Mouse (Mus musculus): Measurements from ENCODE around the gene Lemd2. TPM values are rescaled to one million over a fixed set of nuclear protein-coding genes. Genes with fewer than 3 reads are reported as not detected.

Gene Lemd2
- polyA plus RNA-seq, 1 experiment = 48.4 TPM

DNA sequence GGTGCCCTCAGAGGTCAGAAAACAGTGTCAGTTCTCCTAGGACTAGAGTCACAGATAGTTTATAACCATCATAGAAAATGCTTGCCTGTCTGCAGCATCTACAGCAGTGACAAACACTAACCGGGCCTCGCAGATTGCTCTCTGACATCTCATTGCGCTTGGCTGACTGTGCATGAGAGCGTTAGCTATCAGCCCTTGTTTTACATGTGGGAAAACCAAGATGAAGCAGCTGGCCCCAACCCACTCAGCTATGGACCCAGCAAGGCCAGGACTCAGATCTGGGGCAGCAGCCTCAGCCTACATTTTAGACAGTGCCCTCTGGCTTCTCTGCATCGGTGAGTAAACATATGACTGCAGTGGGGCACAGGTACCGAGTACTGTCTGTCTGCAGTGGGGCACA, 19.6 kb upstream of the Lemd2 start:
- no peak for TF ChIP-seq CTCF (conservative IDR thresholded peaks at IDR 0.05; ENCODE audit: insufficient read depth, insufficient read length, low read depth, low read length)
- TF ChIP-seq POLR2A (IDR thresholded peaks at IDR 0.05; ENCODE audit: low read depth, low read length) = no peak
- no peaks in the 10 kb centered on the region for H3K27me3 ChIP-seq (replicated peaks; ENCODE audit: control insufficient read depth, insufficient read depth, low read length)
- no peaks in the 10 kb centered on the region for H3K36me3 ChIP-seq (ENCODE audit: control insufficient read depth, insufficient read depth, low read length)
- H3K4me3 ChIP-seq (ENCODE audit: insufficient read depth, low read depth, low read length) = no peak overlapping the region
- no peaks in the 10 kb centered on the region for H3K4me1 ChIP-seq (ENCODE audit: control insufficient read depth, insufficient read depth, low read length)
- H3K27ac ChIP-seq (ENCODE audit: insufficient read depth, low read depth, low read length) = no peak overlapping the region
- 56% methylated on average over 6 of the region's 6 CpGs for WGBS
- no peak for DNase-seq

DNA sequence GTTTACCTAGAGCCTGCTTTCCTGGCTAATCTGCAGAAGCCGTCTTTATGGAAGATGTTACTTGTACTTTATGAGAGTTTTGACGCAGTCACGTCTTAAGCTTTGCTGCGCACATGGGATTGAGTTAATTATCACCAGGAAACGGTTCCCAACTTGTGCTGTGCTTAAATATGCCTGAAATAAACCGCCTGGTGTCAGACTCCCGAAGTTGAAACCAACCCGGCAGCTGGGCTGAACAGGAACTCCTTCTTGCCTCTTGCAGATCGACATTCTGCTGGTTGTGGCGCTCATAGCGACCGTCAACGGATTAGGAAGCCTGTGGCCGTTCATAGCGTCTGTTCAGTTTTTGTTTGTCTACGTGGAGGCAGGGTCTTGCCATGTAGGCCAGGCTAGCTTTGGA, 17.3 kb upstream of the Lemd2 start:
- no peaks in the 10 kb centered on the region for H3K4me1 ChIP-seq (ENCODE audit: control insufficient read depth, insufficient read depth, low read length)
- H3K27ac ChIP-seq (ENCODE audit: insufficient read depth, low read depth, low read length) = no peak overlapping the region
- no peak for TF ChIP-seq POLR2A (IDR thresholded peaks at IDR 0.05; ENCODE audit: low read depth, low read length)
- TF ChIP-seq CTCF (conservative IDR thresholded peaks at IDR 0.05; ENCODE audit: insufficient read depth, insufficient read length, low read depth, low read length) = no peak
- H3K27me3 ChIP-seq (replicated peaks; ENCODE audit: control insufficient read depth, insufficient read depth, low read length) = no peaks in the 10 kb centered on the region
- H3K4me3 ChIP-seq (ENCODE audit: insufficient read depth, low read depth, low read length) = no peak overlapping the region
- no peak for DNase-seq
- 74% methylated on average over 16 of the region's 16 CpGs for WGBS
- no peaks in the 10 kb centered on the region for H3K36me3 ChIP-seq (ENCODE audit: control insufficient read depth, insufficient read depth, low read length)

DNA sequence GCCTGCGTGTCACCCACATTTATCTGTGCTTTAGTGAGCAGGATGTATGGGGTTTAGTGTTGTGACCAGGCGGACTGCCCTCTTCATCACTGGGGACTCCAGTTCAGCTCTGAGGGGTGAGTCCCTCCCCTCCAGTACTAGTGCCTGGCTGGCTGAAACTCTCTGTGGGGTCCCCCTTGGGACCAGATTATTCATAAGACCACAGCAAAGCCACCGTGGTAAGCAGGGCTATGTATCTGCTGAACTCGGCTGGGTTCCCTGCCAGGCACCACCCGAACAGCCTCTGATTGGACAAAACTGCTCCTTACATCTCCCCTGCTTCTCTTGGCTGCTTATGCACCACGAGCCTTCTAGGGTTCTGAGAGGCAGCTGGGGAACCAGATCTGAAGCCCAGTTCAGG, 14.6 kb upstream of the Lemd2 start:
- 64% methylated on average over 6 of the region's 6 CpGs for WGBS
- no peaks in the 10 kb centered on the region for H3K36me3 ChIP-seq (ENCODE audit: control insufficient read depth, insufficient read depth, low read length)
- H3K27me3 ChIP-seq (replicated peaks; ENCODE audit: control insufficient read depth, insufficient read depth, low read length) = no peaks in the 10 kb centered on the region
- TF ChIP-seq CTCF (conservative IDR thresholded peaks at IDR 0.05; ENCODE audit: insufficient read depth, insufficient read length, low read depth, low read length) = no peak
- no peak for TF ChIP-seq POLR2A (IDR thresholded peaks at IDR 0.05; ENCODE audit: low read depth, low read length)
- H3K4me1 ChIP-seq (ENCODE audit: control insufficient read depth, insufficient read depth, low read length) = no peaks in the 10 kb centered on the region
- H3K27ac ChIP-seq (ENCODE audit: insufficient read depth, low read depth, low read length) = no peak overlapping the region
- no peak for DNase-seq
- H3K4me3 ChIP-seq (ENCODE audit: insufficient read depth, low read depth, low read length) = no peak overlapping the region

DNA sequence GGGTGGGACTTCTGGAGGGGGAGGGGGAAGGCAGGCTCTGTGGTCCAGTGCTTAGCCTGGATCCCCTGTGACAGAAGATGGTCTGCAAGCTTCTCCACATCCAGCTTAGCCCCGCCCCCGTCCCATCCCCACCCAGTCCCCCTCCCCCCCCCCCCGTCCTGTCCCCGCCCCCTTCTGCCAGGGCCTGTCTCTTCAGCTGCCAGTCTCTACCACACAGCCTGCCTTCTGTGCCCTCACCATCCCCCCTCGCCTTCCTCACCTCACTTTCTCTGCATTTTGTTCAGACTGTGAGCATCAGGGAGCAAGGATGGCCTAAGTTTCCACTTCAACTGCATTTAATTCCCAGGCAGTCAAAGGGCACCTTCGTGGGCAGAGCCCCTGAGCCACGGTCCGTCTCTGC, 14.1 kb upstream of the Lemd2 start:
- H3K4me1 ChIP-seq (ENCODE audit: control insufficient read depth, insufficient read depth, low read length) = no peaks in the 10 kb centered on the region
- 39% methylated on average over 6 of the region's 8 CpGs for WGBS
- H3K4me3 ChIP-seq (ENCODE audit: insufficient read depth, low read depth, low read length) = no peak overlapping the region
- no peaks in the 10 kb centered on the region for H3K27me3 ChIP-seq (replicated peaks; ENCODE audit: control insufficient read depth, insufficient read depth, low read length)
- TF ChIP-seq CTCF (conservative IDR thresholded peaks at IDR 0.05; ENCODE audit: insufficient read depth, insufficient read length, low read depth, low read length) (no peak), POLR2A (IDR thresholded peaks at IDR 0.05; ENCODE audit: low read depth, low read length) (no peak)
- H3K36me3 ChIP-seq (ENCODE audit: control insufficient read depth, insufficient read depth, low read length) = no peaks in the 10 kb centered on the region
- no peak for DNase-seq
- no peak overlapping the region for H3K27ac ChIP-seq (ENCODE audit: insufficient read depth, low read depth, low read length)

DNA sequence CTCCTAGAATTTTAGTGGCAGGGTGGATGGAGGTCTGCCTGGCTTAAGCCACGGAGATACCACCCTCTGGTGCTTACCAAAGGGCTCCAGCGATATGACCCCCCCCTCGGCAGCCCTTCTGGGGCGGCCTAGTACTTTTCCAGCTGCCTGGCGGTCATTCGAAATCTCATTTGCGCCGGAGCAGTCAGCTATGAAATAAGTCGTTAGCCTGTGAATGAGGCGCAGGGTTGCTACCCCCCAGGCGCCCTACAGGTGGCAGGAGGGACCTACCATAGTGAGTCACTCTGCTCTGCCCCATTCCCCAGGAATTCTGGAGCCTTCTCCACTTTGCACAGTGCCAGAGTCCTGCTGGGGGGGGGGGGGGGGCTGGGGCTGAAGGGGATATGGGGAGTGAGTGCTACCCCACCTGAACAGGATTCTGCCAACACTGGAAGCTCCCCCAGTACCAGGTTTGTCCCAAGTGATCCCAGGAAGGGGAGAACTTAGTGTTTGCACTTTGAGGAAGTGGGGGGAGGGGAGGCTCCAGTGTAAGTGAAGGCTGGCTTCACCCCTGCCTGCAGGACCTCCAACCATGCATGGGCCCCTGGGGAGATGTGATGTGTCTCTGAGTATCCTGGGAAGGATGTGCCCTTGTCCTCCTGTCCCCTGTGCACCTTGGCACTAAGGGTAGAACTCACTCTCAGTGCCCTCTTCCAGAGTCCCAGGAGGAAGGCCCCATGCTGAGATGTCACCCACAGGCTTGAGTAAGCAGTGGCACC, 8.7 kb upstream of the Lemd2 start:
- no peaks in the 10 kb centered on the region for H3K4me1 ChIP-seq (ENCODE audit: control insufficient read depth, insufficient read depth, low read length)
- peak; percentile 95 for DNase-seq
- H3K4me3 ChIP-seq (ENCODE audit: insufficient read depth, low read depth, low read length) = no peak overlapping the region
- no peaks in the 10 kb centered on the region for H3K36me3 ChIP-seq (ENCODE audit: control insufficient read depth, insufficient read depth, low read length)
- H3K27ac ChIP-seq (ENCODE audit: insufficient read depth, low read depth, low read length) = peak overlapping the region; percentile 24
- WGBS = 9% methylated on average over 11 of the region's 11 CpGs
- TF ChIP-seq CTCF (conservative IDR thresholded peaks at IDR 0.05; ENCODE audit: insufficient read depth, insufficient read length, low read depth, low read length) = peak; percentile 61
- TF ChIP-seq POLR2A (IDR thresholded peaks at IDR 0.05; ENCODE audit: low read depth, low read length) = no peak
- no peaks in the 10 kb centered on the region for H3K27me3 ChIP-seq (replicated peaks; ENCODE audit: control insufficient read depth, insufficient read depth, low read length)

DNA sequence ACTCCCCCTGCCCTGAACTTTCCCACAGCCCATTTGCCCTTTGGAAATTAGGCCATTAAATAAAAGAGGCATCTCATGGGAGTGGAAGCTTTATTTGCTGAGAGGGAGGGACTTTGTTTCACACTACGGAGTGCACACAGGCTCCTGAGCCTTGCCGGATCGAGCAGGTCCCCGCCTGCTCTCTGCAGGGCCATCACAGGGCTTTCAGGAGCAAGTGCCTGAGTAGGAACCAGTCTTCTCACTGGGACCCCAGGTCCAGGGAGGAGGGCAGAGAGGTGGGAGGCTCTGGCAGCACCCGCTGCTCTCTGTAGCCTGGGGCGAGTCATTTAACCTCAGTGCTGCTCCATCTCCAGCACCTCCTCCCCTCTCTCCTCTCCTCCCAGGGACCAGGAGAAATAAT, 7.7 kb upstream of the Lemd2 start:
- H3K4me1 ChIP-seq (ENCODE audit: control insufficient read depth, insufficient read depth, low read length) = no peaks in the 10 kb centered on the region
- peak overlapping the region; percentile 24 for H3K27ac ChIP-seq (ENCODE audit: insufficient read depth, low read depth, low read length)
- H3K27me3 ChIP-seq (replicated peaks; ENCODE audit: control insufficient read depth, insufficient read depth, low read length) = no peaks in the 10 kb centered on the region
- DNase-seq = peak; percentile 63
- H3K4me3 ChIP-seq (ENCODE audit: insufficient read depth, low read depth, low read length) = no peak overlapping the region
- TF ChIP-seq CTCF (conservative IDR thresholded peaks at IDR 0.05; ENCODE audit: insufficient read depth, insufficient read length, low read depth, low read length) = no peak
- TF ChIP-seq POLR2A (IDR thresholded peaks at IDR 0.05; ENCODE audit: low read depth, low read length) = no peak
- 32% methylated on average over 6 of the region's 6 CpGs for WGBS
- H3K36me3 ChIP-seq (ENCODE audit: control insufficient read depth, insufficient read depth, low read length) = no peaks in the 10 kb centered on the region

DNA sequence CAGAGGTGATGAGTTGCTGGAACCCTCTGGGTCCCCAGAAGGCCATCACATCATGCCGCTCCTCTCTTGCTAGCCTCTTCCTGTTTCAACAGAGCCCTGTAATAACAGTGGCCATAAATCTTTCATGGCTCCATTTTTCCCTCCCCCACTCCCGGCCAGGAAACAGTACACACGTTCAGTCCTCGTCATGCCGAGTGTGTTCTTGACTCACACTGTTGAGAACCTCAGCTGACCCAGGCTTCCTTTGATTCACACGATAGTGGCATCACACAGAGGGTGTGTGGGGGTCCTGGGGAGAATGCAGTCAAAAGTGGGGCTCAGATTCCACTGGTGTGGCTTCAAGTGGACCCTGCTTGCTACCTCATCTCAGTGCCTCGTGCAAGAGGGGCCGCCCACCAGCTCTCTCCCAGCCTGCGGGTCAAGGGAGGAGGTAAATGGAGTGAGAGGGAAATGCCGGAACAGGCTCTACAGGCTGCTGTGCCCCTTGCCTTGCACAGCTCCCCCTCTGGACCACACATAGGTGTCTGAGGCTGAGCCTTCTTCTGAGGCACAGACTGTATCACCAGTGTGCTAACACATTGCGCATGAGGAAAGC, 2.9 kb upstream of the Lemd2 start:
- no peak overlapping the region for H3K4me3 ChIP-seq (ENCODE audit: insufficient read depth, low read depth, low read length)
- H3K27ac ChIP-seq (ENCODE audit: insufficient read depth, low read depth, low read length) = no peak overlapping the region
- no peaks in the 10 kb centered on the region for H3K36me3 ChIP-seq (ENCODE audit: control insufficient read depth, insufficient read depth, low read length)
- 40% methylated on average over 11 of the region's 11 CpGs for WGBS
- no peak for TF ChIP-seq POLR2A (IDR thresholded peaks at IDR 0.05; ENCODE audit: low read depth, low read length)
- DNase-seq = peak; percentile 79
- H3K4me1 ChIP-seq (ENCODE audit: control insufficient read depth, insufficient read depth, low read length) = 0 out of 2 replicates have a peak, but pooled peaks cover 3% of the 10 kb centered on the region
- no peaks in the 10 kb centered on the region for H3K27me3 ChIP-seq (replicated peaks; ENCODE audit: control insufficient read depth, insufficient read depth, low read length)
